Mouse (Mus musculus) liver, postnatal 0 days (tissue): Measurements from ENCODE around the gene H3f3b.
A peak's percentile ranks its signal among the peaks of the same experiment; 100 is the strongest.
"Not testable (repeated sequence)": the region's sequence is repeated elsewhere in the genome, so short reads cannot be mapped to it uniquely, and the experiment has no call there.

Experiments
- CTCF ChIP-seq: sonication (generic); IDR thresholded peaks from 2 replicates; pipeline ENCODE4 v1.5.1; 2016; ENCODE audit warnings: antibody characterized with exemption, low read depth
- EP300 ChIP-seq: IDR thresholded peaks from 2 replicates; pipeline ENCODE4 v1.6.1; 2016; ENCODE audit warnings: antibody characterized with exemption, low read depth, mild to moderate bottlenecking

DNA sequence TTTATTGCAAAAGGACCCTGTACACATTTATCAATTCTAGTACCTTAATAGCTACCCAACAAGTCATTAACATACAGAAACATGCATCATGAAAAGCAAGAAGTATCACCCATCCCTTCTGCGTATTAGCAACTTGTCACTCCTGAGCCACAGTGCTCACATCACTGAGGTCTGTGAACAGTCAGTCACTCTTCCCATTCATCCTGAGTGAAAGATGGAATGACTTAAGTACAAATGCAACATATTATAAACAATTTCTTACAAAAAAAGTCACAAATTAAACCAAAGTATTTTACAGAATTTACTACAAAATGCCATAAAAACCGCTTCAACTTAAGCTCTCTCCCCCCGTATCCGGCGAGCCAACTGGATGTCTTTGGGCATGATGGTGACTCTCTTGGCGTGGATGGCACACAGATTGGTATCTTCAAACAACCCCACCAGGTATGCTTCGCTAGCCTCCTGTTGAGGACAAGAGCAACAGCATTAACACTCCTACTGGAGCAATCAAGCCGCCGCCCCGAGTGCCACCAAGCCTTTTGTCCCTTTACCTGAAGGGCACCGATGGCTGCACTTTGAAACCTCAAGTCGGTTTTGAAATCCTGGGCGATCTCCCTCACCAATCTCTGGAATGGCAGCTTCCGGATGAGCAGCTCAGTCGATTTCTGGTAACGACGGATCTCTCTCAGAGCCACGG, 4.5 kb downstream of the H3f3b start:
- TF ChIP-seq CTCF: not testable (repeated sequence)
- TF ChIP-seq EP300: 0 out of 2 replicates have a peak, but pooled peaks have one; percentile 27
